Mouse (Mus musculus) bone marrow macrophage, adult 2 months (primary cell): ENCODE measurements around the gene Utp11.

ENCODE experiments used
- CTCF ChIP-seq: IDR thresholded peaks from 2 replicates; pipeline ENCODE4 v1.5.1; 2012; ENCODE audit warnings: low read depth, mild to moderate bottlenecking, low read length, moderate library complexity
- POLR2A ChIP-seq: IDR thresholded peaks from 2 replicates; pipeline ENCODE4 v1.6.1; 2012; ENCODE audit warnings: mild to moderate bottlenecking, low read depth, low read length, borderline replicate concordance

GRCm38 (mm10) chr4:124685897-124686402 lies 7.5 kb downstream of the Utp11 start:
- TF ChIP-seq POLR2A: no peak
- no peak for TF ChIP-seq CTCF
